Mouse (Mus musculus) hindbrain, embryonic 13.5 days (tissue): ENCODE measurements around the gene Smad6. TPM values are rescaled to one million over a fixed set of nuclear protein-coding genes. Genes with fewer than 3 reads are reported as not detected.

Experiments
- ATAC-seq: fragments of 200-750 bp; cut with Nextera tagmentation; 2 replicates; pipeline ENCODE4 v1.8.0; 2017; ENCODE audit warnings: moderate TSS enrichment; ENCODE audit not compliant: low FRiP score
- H3K27ac ChIP-seq: fragments of 300-500 bp; sonication (generic); 2 replicates; pipeline ENCODE4 v1.5.1; 2015; ENCODE audit warnings: inconsistent platforms, mild to moderate bottlenecking, moderate library complexity
- H3K27me3 ChIP-seq: fragments of 300-500 bp; sonication (generic); 2 replicates; pipeline ENCODE4 v1.6.1; 2015; ENCODE audit warnings: mild to moderate bottlenecking, inconsistent platforms
- H3K36me3 ChIP-seq: fragments of 300-500 bp; sonication (generic); 2 replicates; pipeline ENCODE4 v1.6.1; 2015; ENCODE audit warnings: mild to moderate bottlenecking, inconsistent platforms
- H3K4me1 ChIP-seq: fragments of 300-500 bp; sonication (generic); replicated peaks from 2 replicates; pipeline ENCODE4 v1.6.1; 2015; ENCODE audit warnings: inconsistent platforms
- H3K4me2 ChIP-seq: fragments of 300-500 bp; sonication (generic); 2 replicates; pipeline ENCODE4 v1.6.1; 2015; ENCODE audit warnings: inconsistent platforms, mild to moderate bottlenecking, moderate library complexity
- H3K4me3 ChIP-seq: fragments of 300-500 bp; sonication (generic); 2 replicates; pipeline ENCODE4 v1.5.1; 2015; ENCODE audit warnings: mild to moderate bottlenecking, inconsistent platforms
- H3K9ac ChIP-seq: fragments of 300-500 bp; sonication (generic); 2 replicates; pipeline ENCODE4 v1.6.1; 2015; ENCODE audit warnings: mild to moderate bottlenecking, inconsistent platforms
- H3K9me3 ChIP-seq: fragments of 300-500 bp; sonication (generic); 2 replicates; pipeline ENCODE4 v1.6.1; 2016; ENCODE audit warnings: inconsistent platforms
- WGBS: fragments of 180-500 bp; shearing (Covaris S2); methylation state at CpG from one replicate; pipeline ENCODE4 v1.1.7; 2015; 5-methylcytosine and 5-hydroxymethylcytosine counted together
- polyA plus RNA-seq: library from polyadenylated mRNA; unstranded; fragments of >200 nt; fragmentation: Nextera tagmentation; extraction: Ambion mirVana; gene quantifications from 2 replicates; pipeline ENCODE4 v1.2.1, GENCODE M21; 2015

Gene Smad6
- polyA plus RNA-seq, 1 experiment from 2014 or later = 2.8 TPM

- Histone ChIP-seq H3K4me1 (peaks cover 45% of the 10 kb centered on the region), H3K4me3 (no peak overlapping the region), H3K4me2 (peak overlapping the region; percentile 13), H3K36me3 (no peaks in the 10 kb centered on the region), H3K27ac (peak overlapping the region; percentile 35; the same call in 1 of the 2 replicates), H3K9ac (no peak overlapping the region), H3K27me3 (0 out of 2 replicates have a peak, but pooled peaks cover 4% of the 10 kb centered on the region), H3K9me3 (no peaks in the 10 kb centered on the region)
- WGBS = 17% methylated on average over 18 of the region's 18 CpGs
- no peak for ATAC-seq
Observed at GRCm38 (mm10) chr9:63980179-63981086, 41.4 kb downstream of the Smad6 start.

- no peak overlapping the region for H3K9ac ChIP-seq
- no peak for ATAC-seq
- no peak overlapping the region for H3K4me2 ChIP-seq
- H3K4me3 ChIP-seq = no peak overlapping the region
- no peak overlapping the region for H3K27ac ChIP-seq
- 0 out of 2 replicates have a peak, but pooled peaks cover 4% of the 10 kb centered on the region for H3K27me3 ChIP-seq
- WGBS = 73% methylated on average over 2 of the region's 2 CpGs
- H3K9me3 ChIP-seq = no peaks in the 10 kb centered on the region
- H3K4me1 ChIP-seq = peaks cover 48% of the 10 kb centered on the region
- H3K36me3 ChIP-seq = no peaks in the 10 kb centered on the region
Observed at GRCm38 (mm10) chr9:63979275-63979674, 42.6 kb downstream of the Smad6 start.

DNA sequence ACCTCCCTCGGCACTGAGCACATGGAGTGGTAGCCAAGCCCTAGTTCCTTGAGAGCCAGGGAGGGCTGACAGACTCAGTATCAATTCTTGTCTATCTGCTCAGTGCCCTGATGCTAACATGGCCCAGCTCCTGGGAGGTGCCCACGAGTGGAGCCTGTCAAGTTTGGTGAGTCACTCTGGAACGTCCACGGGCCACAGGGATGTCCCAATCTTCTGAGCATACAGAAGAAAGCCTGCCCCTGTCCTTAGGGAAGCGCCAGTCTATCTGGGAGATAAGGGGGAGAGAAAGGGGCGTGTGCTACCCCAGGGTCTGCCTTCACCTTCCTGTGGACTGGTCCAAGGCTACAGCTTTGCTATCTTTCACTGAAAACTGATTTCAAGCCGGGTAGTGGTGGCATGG is 43.2 kb downstream of the Smad6 start:
- no peak overlapping the region for H3K4me2 ChIP-seq
- no peaks in the 10 kb centered on the region for H3K36me3 ChIP-seq
- peaks cover 49% of the 10 kb centered on the region for H3K4me1 ChIP-seq
- no peak for ATAC-seq
- H3K9me3 ChIP-seq = no peaks in the 10 kb centered on the region
- H3K4me3 ChIP-seq = no peak overlapping the region
- H3K9ac ChIP-seq = no peak overlapping the region
- H3K27ac ChIP-seq = no peak overlapping the region
- H3K27me3 ChIP-seq = 0 out of 2 replicates have a peak, but pooled peaks cover 4% of the 10 kb centered on the region
- WGBS = 86% methylated on average over 7 of the region's 7 CpGs

GRCm38 (mm10) chr9:63975996-63976395 is 45.9 kb downstream of the Smad6 start:
- no peak overlapping the region for H3K27ac ChIP-seq
- ATAC-seq = peak; percentile 11; the same call in 1 of the 2 replicates
- H3K9ac ChIP-seq = 0 out of 2 replicates have a peak overlapping the region, but pooled peaks have one; percentile 3
- peak overlapping the region; percentile 1; the same call in 1 of the 2 replicates for H3K4me2 ChIP-seq
- H3K9me3 ChIP-seq = no peaks in the 10 kb centered on the region
- H3K27me3 ChIP-seq = 0 out of 2 replicates have a peak, but pooled peaks cover 4% of the 10 kb centered on the region
- H3K4me3 ChIP-seq = no peak overlapping the region
- H3K4me1 ChIP-seq = peaks cover 49% of the 10 kb centered on the region
- 24% methylated on average over 11 of the region's 11 CpGs for WGBS
- no peaks in the 10 kb centered on the region for H3K36me3 ChIP-seq

- Histone ChIP-seq H3K36me3 (no peaks in the 10 kb centered on the region), H3K27ac (no peak overlapping the region), H3K9ac (0 out of 2 replicates have a peak overlapping the region, but pooled peaks have one; percentile 15), H3K27me3 (0 out of 2 replicates have a peak, but pooled peaks cover 4% of the 10 kb centered on the region), H3K4me2 (no peak overlapping the region), H3K4me1 (peaks cover 46% of the 10 kb centered on the region), H3K9me3 (no peaks in the 10 kb centered on the region), H3K4me3 (no peak overlapping the region)
- WGBS = 54% methylated on average over 13 of the region's 13 CpGs
- ATAC-seq = no peak
Observed at GRCm38 (mm10) chr9:63974258-63975023, 47.4 kb downstream of the Smad6 start.

DNA sequence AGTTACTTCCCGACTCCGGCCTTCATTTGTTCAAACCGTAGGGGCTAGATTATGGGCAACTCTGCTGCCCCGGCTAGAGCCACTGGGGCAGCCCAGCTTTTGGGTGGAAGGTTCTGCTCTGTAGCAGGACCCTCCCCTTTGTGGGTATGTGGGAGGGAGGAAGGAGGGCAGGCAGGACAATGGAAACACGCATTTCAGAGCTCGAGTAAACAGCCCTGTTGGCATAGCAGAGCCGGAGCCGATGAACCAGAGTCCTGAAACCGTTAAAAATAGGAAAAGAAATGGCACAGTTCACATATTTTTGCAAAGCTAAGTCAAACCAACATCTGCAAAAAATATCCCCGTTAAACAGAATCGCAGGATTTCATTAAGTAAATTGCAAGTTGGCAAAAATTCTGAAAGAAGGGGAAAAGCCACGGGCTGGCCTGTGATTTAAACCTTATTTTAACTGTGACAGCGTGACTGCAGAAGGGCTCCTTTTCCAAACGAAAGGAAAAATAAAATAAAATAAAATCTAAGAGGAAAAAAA is 48.1 kb downstream of the Smad6 start:
- 0 out of 2 replicates have a peak overlapping the region, but pooled peaks have one; percentile 18 for H3K27ac ChIP-seq

DNA sequence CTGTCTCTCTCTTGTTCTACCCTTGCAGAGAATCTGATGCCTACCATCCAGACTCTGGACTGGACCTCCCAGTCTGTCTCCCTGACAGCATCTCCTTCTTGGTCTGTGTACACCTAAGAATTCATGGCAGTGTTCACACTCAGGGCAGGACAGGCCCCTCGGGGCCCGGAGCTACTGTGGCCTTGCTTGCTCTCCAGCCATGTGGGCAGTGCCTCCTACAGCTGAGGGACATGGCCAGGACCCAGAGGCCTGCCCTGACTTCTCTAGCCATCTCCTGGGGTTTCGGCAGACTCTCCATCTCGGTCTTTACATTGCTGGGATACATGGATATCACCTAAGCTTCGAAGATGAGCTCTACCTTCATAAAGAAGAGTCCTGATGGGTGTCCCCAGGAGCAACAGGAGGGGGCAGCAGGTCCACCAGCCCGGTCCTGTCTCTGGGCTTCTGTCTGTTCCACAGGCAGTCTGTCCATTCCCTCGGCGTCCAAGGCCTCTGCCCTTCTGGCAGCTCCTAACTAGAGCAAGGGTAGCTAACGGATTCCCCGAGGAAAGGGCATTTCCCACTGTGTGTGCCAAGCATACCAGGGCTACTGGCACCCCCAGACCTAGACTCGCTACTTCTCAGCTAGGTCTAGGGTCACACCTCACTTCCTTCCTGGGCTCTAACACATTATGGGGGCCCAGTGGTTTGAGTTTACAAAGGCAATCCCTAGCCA is 49.1 kb downstream of the Smad6 start:
- Histone ChIP-seq H3K4me1 (peaks cover 63% of the 10 kb centered on the region), H3K9me3 (no peaks in the 10 kb centered on the region), H3K4me3 (no peak overlapping the region), H3K4me2 (no peak overlapping the region), H3K9ac (no peak overlapping the region), H3K36me3 (no peaks in the 10 kb centered on the region), H3K27ac (no peak overlapping the region), H3K27me3 (no peaks in the 10 kb centered on the region)
- 94% methylated on average over 11 of the region's 11 CpGs for WGBS
- ATAC-seq = no peak

More for the DNA sequence above, 48.1 kb downstream of the Smad6 start:
- no peak for ATAC-seq
- H3K4me3 ChIP-seq = no peak overlapping the region
- H3K4me1 ChIP-seq = peaks cover 53% of the 10 kb centered on the region
- no peaks in the 10 kb centered on the region for H3K36me3 ChIP-seq
- no peak overlapping the region for H3K9ac ChIP-seq
- no peak overlapping the region for H3K4me2 ChIP-seq
- 39% methylated on average over 14 of the region's 14 CpGs for WGBS
- H3K27me3 ChIP-seq = 0 out of 2 replicates have a peak, but pooled peaks cover under 1% of the 10 kb centered on the region
- H3K9me3 ChIP-seq = no peaks in the 10 kb centered on the region

- Histone ChIP-seq H3K27me3 (no peaks in the 10 kb centered on the region), H3K4me3 (no peak overlapping the region), H3K4me2 (no peak overlapping the region), H3K9ac (no peak overlapping the region), H3K9me3 (no peaks in the 10 kb centered on the region), H3K27ac (no peak overlapping the region), H3K36me3 (no peaks in the 10 kb centered on the region), H3K4me1 (peaks cover 66% of the 10 kb centered on the region)
- WGBS = 70% methylated on average over 4 of the region's 4 CpGs
- ATAC-seq = no peak
Observed at GRCm38 (mm10) chr9:63971557-63971956, 50.3 kb downstream of the Smad6 start.

GRCm38 (mm10) chr9:63970836-63971235 is 51.0 kb downstream of the Smad6 start:
- Histone ChIP-seq H3K27ac (0 out of 2 replicates have a peak overlapping the region, but pooled peaks have one; percentile 44), H3K9me3 (no peaks in the 10 kb centered on the region), H3K27me3 (no peaks in the 10 kb centered on the region), H3K4me1 (peaks cover 63% of the 10 kb centered on the region), H3K4me2 (no peak overlapping the region), H3K36me3 (no peaks in the 10 kb centered on the region), H3K4me3 (no peak overlapping the region), H3K9ac (no peak overlapping the region)
- ATAC-seq = no peak
- WGBS = 87% methylated on average over 6 of the region's 6 CpGs

DNA sequence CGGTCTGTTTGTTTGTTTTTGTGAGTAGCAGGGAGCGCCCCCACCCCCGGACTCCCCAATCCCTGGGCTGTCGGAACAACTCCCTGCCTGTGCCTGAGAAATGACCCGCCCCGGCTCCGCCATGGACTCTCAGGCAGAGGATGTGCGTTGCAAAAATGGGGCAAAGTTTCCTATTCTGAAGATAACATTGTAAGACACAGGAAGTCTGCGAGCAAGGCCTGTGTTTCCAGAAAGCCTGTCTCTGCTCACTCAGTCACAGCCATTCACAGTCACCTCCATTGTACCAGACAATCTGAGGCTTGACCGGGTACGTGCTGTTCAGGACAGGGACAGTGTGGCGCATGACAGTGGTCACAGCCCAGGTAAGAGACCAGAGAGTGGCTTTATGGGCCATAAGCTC is 51.5 kb downstream of the Smad6 start:
- no peaks in the 10 kb centered on the region for H3K36me3 ChIP-seq
- no peak overlapping the region for H3K4me3 ChIP-seq
- WGBS = 82% methylated on average over 12 of the region's 12 CpGs
- peaks cover 63% of the 10 kb centered on the region for H3K4me1 ChIP-seq
- H3K27me3 ChIP-seq = no peaks in the 10 kb centered on the region
- H3K9me3 ChIP-seq = no peaks in the 10 kb centered on the region
- 0 out of 2 replicates have a peak overlapping the region, but pooled peaks have one; percentile 44 for H3K27ac ChIP-seq
- H3K9ac ChIP-seq = no peak overlapping the region
- ATAC-seq = no peak
- no peak overlapping the region for H3K4me2 ChIP-seq

GRCm38 (mm10) chr9:63969467-63969866 is 52.4 kb downstream of the Smad6 start:
- Histone ChIP-seq H3K9me3 (no peaks in the 10 kb centered on the region), H3K9ac (no peak overlapping the region), H3K36me3 (no peaks in the 10 kb centered on the region), H3K4me2 (no peak overlapping the region), H3K27ac (no peak overlapping the region), H3K27me3 (no peaks in the 10 kb centered on the region), H3K4me1 (peaks cover 64% of the 10 kb centered on the region), H3K4me3 (no peak overlapping the region)
- 89% methylated on average over 10 of the region's 10 CpGs for WGBS
- ATAC-seq = no peak
